Mouse (Mus musculus) myocyte (in vitro differentiated cells): ENCODE data around the gene Clca4a.

ENCODE experiments used
- CEBPB ChIP-seq: IDR thresholded peaks from 2 replicates; pipeline ENCODE4 v1.6.1; 2011; ENCODE audit warnings: mild to moderate bottlenecking, moderate library complexity; ENCODE audit not compliant: poor library complexity, insufficient read depth, severe bottlenecking
- POLR2A ChIP-seq: IDR thresholded peaks from one replicate; pipeline ENCODE4 v1.6.1; 2011; ENCODE audit warnings: low read depth, mild to moderate bottlenecking, control low read depth, moderate library complexity; ENCODE audit not compliant: insufficient read length
- TCF12 ChIP-seq: IDR thresholded peaks from one replicate; pipeline ENCODE4 v1.6.1; 2011; ENCODE audit warnings: mild to moderate bottlenecking, control low read depth; ENCODE audit not compliant: poor library complexity, insufficient read depth, severe bottlenecking

- no peak for TF ChIP-seq POLR2A
- no peak for TF ChIP-seq CEBPB
- no peak for TF ChIP-seq TCF12
Observed at GRCm38 (mm10) chr3:144950829-144951228, 24.0 kb downstream of the Clca4a start.
